Mouse (Mus musculus) cortical plate, adult 2 months (tissue): ENCODE data around the gene Srsf9.

Experiments used
- CTCF ChIP-seq: fragments of 200-500 bp; IDR thresholded peaks from 2 replicates; pipeline ENCODE4 v1.5.1; 2011; ENCODE audit warnings: mild to moderate bottlenecking, control low read depth, low read length; ENCODE audit not compliant: insufficient read depth; ENCODE audit errors: extremely low read depth
- POLR2A ChIP-seq: fragments of 200-500 bp; IDR thresholded peaks from 2 replicates; pipeline ENCODE4 v1.6.1; 2011; ENCODE audit warnings: mild to moderate bottlenecking, low read length, control low read depth; ENCODE audit not compliant: insufficient read depth; ENCODE audit errors: extremely low read depth

DNA sequence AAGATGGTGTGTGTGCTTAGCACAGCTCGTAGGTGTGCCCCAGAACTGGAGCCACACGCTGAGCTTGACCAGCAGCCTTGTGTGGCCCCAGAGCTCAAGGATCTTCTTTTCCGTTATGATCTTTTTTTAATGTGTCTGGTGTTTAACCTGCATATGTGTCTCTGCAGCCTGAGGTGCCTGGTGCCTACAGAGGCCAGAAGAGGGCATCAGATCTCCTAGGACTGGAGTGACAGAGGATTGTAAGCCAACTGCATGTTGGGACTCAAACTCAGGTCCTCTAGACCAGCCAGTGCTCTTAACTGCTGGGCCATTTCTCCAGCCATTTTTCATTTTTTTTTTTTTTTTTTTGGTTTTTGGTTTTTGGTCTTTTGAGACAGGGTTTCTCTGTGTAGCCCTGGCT lies 42.2 kb upstream of the Srsf9 start:
- TF ChIP-seq POLR2A (no peak), CTCF (0 out of 2 replicates have a peak, but pooled peaks have one; percentile 5)
